Mouse (Mus musculus): ENCODE data around the gene Apol6. TPM values are rescaled to one million over a fixed set of nuclear protein-coding genes. Genes with fewer than 3 reads are reported as not detected.

Gene Apol6
- under 1 TPM; 0.47 to 0.89 TPM for total RNA-seq (2021)
- 3.3 and 8.0 TPM in 2 replicates for polyA plus RNA-seq (2012; rRNA removed)
- long read RNA-seq, partial matches to known transcripts: 0 of 1 reads
- long read RNA-seq, other reads (novel, unspliced or antisense): 1 of 1 reads

DNA sequence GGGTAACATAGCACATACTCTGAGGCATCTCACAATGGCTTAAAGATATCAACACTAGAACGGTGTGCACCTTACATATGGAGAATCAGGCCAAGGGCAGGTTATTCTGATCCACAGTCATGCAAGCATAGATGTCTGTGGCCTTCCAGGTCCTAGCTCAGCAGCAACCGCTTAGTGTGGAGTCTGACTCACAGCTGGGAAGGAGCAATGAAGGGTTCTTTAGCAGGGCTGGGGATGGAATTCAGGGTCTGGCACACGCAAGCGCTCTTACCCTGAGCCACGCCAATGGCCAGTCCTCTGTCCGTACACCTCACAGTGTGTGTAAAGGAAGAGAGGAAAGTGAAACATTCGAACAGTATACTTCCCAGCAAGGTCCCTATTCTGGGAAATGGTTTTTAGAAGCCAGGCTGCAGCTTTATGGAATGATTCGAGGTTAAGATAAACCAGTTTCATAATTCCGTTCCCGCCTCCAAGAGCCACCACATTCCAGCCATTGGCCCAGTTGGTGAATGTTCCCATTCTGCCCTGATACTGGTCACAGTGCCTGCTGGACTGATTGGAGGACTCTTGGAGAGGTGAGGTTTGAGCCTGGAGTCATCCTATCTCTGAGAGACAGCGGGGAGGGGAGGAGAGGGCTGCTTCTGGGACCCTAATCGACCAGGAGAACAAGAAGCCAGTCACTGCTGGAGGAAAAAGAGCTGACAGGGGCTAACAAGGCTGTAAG lies at the start of gene Apol6:
Apol6 (plus strand) TSS at position 133 of the 724 bp plus-strand sequence.
- DNase-seq: no peak
- no peak within 1 kb of the TSS; the same call in 1 of the 2 replicates for H3K27ac ChIP-seq
- no peak for TF ChIP-seq CTCF (IDR thresholded peaks at IDR 0.05)
- no peak for TF ChIP-seq POLR2A (IDR thresholded peaks at IDR 0.05; ENCODE audit: insufficient read depth, low read depth, low read length)
- no peak for TF ChIP-seq EP300 (IDR thresholded peaks at IDR 0.05; ENCODE audit: insufficient read depth, low read depth, low read length)
- no peaks in the 10 kb centered on the region for H3K79me2 ChIP-seq (replicated peaks; ENCODE audit: control insufficient read depth, insufficient read depth, low read length)
- H3K9ac ChIP-seq (ENCODE audit: low read depth, low read length): no peak within 1 kb of the TSS; the same call in 1 of the 2 replicates
- peaks cover 4% of the 10 kb centered on the region for H3K4me1 ChIP-seq (ENCODE audit: control insufficient read depth, insufficient read depth, low read length)
- no peaks in the 10 kb centered on the region for H3K27me3 ChIP-seq (ENCODE audit: control insufficient read depth, insufficient read depth, low read length)
- H3K4me3 ChIP-seq: no peak within 1 kb of the TSS
- H3K36me3 ChIP-seq (ENCODE audit: control insufficient read depth, insufficient read depth, low read length): no peaks in the 10 kb centered on the region
- intact Hi-C loops (cut with DNase I): no loop called here
- WGBS: 72% methylated on average over 12 of the region's 12 CpGs

DNA sequence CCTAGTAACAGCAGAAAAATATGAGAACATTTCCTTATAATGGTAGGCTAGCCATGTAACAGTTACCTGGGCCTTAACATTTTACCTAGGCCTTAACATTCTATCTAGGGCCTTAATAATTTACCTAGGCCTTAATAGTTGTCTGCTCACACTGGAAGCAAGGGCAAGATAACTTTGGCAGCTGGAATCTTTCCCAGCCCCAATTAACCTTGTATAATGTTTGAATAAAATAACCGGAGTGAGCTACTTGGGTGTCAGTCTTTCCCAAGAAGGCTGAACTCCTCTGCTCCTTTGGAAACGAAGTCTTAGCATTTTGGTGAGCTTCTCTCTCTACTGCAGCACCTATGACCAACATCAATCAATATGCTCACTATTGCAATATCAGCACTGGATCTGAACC lies 46.5 kb upstream of the Apol6 start:
- no peak for TF ChIP-seq CTCF (IDR thresholded peaks at IDR 0.05)
- Histone ChIP-seq H3K4me1 (ENCODE audit: control insufficient read depth, insufficient read depth, low read length) (no peaks in the 10 kb centered on the region), H3K9ac (ENCODE audit: low read depth, low read length) (no peak overlapping the region), H3K36me3 (ENCODE audit: control insufficient read depth, insufficient read depth, low read length) (no peaks in the 10 kb centered on the region), H3K27ac (no peak overlapping the region; the same call in 1 of the 2 replicates), H3K27me3 (ENCODE audit: control insufficient read depth, insufficient read depth, low read length) (no peaks in the 10 kb centered on the region), H3K79me2 (replicated peaks; ENCODE audit: control insufficient read depth, insufficient read depth, low read length) (no peaks in the 10 kb centered on the region), H3K4me3 (no peak overlapping the region)
- 63% methylated on average over 2 of the region's 2 CpGs for WGBS
- DNase-seq: no peak
- intact Hi-C loops (cut with DNase I): no loop called here

DNA sequence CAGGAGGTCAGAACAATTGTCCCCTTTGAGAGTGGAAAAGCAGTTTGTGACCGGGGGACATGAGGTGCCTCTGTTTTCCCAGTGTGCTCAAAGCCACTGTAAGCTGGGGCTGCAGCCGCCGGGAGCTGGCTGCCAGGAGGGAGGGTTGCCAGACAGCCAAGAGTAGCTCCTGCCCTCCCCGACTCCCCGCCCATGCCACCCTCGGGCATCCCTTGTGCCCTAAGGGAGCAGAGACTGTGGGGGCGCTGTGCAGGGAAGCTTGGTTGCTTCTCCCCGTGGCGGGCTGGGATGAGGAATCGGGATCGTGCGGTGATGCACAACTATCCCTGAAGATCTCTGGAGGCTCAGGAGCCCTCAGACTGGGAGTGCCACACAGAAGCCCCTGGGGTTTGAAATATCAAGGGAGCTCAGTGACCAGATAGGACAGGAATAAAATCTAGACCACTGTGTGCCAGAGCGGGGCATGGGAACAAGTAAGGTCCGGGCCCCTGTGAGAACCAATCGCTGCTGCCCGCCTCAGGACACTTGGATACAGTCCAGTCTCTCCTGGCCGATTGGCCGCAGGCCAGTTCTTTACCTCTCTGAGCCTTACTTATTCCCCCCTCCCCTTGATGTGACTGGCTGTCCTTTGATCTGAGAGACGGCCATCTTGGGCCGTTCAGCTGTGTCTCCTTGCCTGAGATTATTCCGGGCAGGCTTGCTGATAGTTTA lies 45.5 kb upstream of the Apol6 start:
- Histone ChIP-seq H3K27me3 (ENCODE audit: control insufficient read depth, insufficient read depth, low read length) (no peaks in the 10 kb centered on the region), H3K36me3 (ENCODE audit: control insufficient read depth, insufficient read depth, low read length) (no peaks in the 10 kb centered on the region), H3K9ac (ENCODE audit: low read depth, low read length) (no peak overlapping the region), H3K4me3 (no peak overlapping the region), H3K4me1 (ENCODE audit: control insufficient read depth, insufficient read depth, low read length) (no peaks in the 10 kb centered on the region; the same call in 1 of the 2 replicates), H3K27ac (peak overlapping the region; percentile 43), H3K79me2 (replicated peaks; ENCODE audit: control insufficient read depth, insufficient read depth, low read length) (no peaks in the 10 kb centered on the region)
- 33% methylated on average over 21 of the region's 21 CpGs for WGBS
- DNase-seq: peak; percentile 45 to 69
- TF ChIP-seq EP300 (IDR thresholded peaks at IDR 0.05; ENCODE audit: insufficient read depth, low read depth, low read length) (no peak), CTCF (IDR thresholded peaks at IDR 0.05) (peak; percentile 59), POLR2A (IDR thresholded peaks at IDR 0.05; ENCODE audit: insufficient read depth, low read depth, low read length) (0 out of 2 replicates have a peak, but pooled peaks have one; percentile 14)
- intact Hi-C loops (cut with DNase I): no loop called here

DNA sequence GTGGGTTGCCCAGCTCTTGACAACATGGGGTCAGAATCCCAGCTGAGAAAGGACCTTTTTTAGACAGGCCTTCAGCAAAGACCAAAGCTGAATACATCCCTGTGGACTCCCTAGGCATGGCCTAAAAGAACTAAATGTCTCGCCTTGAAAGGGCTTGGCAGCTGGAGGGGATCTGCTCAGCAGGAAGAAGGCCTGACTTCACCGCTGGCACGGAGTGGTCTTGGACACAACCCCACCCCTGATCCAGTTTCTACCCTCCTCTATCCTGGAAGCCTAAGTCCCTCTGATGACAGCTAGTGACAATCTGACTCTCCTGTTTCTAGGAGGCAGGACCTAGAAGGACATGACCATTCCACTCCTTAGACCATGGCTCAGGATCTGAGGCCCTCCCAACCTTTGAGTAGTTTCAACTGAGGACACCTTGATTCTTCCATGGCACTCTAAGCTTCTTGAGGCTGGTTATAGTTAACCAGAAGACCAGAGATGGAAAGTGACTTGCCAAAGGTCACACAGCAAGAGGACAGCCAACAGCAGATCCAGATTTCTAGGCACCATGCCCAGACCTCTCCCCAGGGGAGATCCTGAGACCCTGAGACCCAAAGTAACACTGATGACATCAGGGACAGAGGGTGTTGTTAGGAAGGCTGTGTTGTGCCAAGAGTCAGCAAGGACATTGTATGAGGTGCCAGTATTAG lies 41.2 kb upstream of the Apol6 start:
- no peaks in the 10 kb centered on the region for H3K79me2 ChIP-seq (replicated peaks; ENCODE audit: control insufficient read depth, insufficient read depth, low read length)
- DNase-seq: no peak
- no peaks in the 10 kb centered on the region for H3K27me3 ChIP-seq (ENCODE audit: control insufficient read depth, insufficient read depth, low read length)
- no peaks in the 10 kb centered on the region; the same call in 1 of the 2 replicates for H3K4me1 ChIP-seq (ENCODE audit: control insufficient read depth, insufficient read depth, low read length)
- no peak overlapping the region; the same call in 1 of the 2 replicates for H3K27ac ChIP-seq
- H3K4me3 ChIP-seq: no peak overlapping the region
- intact Hi-C loops (cut with DNase I): loop anchor here (5.0 kb wide), 1 partner anchor 256 kb away; no protein-coding TSS in a partner anchor
- no peak overlapping the region for H3K9ac ChIP-seq (ENCODE audit: low read depth, low read length)
- TF ChIP-seq POLR2A (IDR thresholded peaks at IDR 0.05; ENCODE audit: insufficient read depth, low read depth, low read length): no peak
- no peak for TF ChIP-seq CTCF (IDR thresholded peaks at IDR 0.05)
- TF ChIP-seq EP300 (IDR thresholded peaks at IDR 0.05; ENCODE audit: insufficient read depth, low read depth, low read length): no peak
- WGBS: 77% methylated on average over 3 of the region's 3 CpGs
- H3K36me3 ChIP-seq (ENCODE audit: control insufficient read depth, insufficient read depth, low read length): no peaks in the 10 kb centered on the region

DNA sequence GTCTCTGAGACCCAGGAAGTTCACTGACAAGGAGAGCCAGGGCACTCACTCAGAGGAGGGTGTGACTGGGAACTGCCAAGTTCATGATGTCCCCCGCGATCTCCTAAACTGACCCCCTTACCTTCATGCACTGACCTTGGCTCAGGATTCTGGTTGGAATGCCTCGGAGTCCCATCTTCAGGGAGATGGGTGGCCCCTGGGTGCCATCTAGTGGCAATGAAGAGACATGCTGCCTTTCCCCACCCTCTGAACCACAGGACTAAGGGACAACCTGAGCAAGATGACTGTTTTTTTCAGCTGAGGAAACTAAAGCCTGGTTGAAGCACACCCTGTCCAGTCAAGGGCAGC lies 40.7 kb upstream of the Apol6 start:
- H3K79me2 ChIP-seq (replicated peaks; ENCODE audit: control insufficient read depth, insufficient read depth, low read length): no peaks in the 10 kb centered on the region
- no peak overlapping the region for H3K9ac ChIP-seq (ENCODE audit: low read depth, low read length)
- H3K27ac ChIP-seq: no peak overlapping the region; the same call in 1 of the 2 replicates
- intact Hi-C loops (cut with DNase I): loop anchor here (2.0 to 5.0 kb wide), 2 partner anchors 25 to 257 kb away; no protein-coding TSS in a partner anchor
- DNase-seq: peak; percentile 52 to 65
- no peaks in the 10 kb centered on the region for H3K36me3 ChIP-seq (ENCODE audit: control insufficient read depth, insufficient read depth, low read length)
- H3K4me1 ChIP-seq (ENCODE audit: control insufficient read depth, insufficient read depth, low read length): peaks cover 2% of the 10 kb centered on the region
- H3K27me3 ChIP-seq (ENCODE audit: control insufficient read depth, insufficient read depth, low read length): no peaks in the 10 kb centered on the region
- H3K4me3 ChIP-seq: no peak overlapping the region
- WGBS: 4% methylated on average over 3 of the region's 3 CpGs
- TF ChIP-seq POLR2A (IDR thresholded peaks at IDR 0.05; ENCODE audit: insufficient read depth, low read depth, low read length): 0 out of 2 replicates have a peak, but pooled peaks have one; percentile 11
- TF ChIP-seq EP300 (IDR thresholded peaks at IDR 0.05; ENCODE audit: insufficient read depth, low read depth, low read length): peak; percentile 92
- peak; percentile 92 for TF ChIP-seq CTCF (IDR thresholded peaks at IDR 0.05)

Measured in heart, adult 2 months (tissue).